Mouse (Mus musculus) kidney, postnatal 0 days (tissue): ENCODE results near the gene Cactin. TPM values are rescaled to one million over a fixed set of nuclear protein-coding genes. Genes with fewer than 3 reads are reported as not detected.
A peak's percentile ranks its signal among the peaks of the same experiment; 100 is the strongest.

ENCODE experiments used
- ATAC-seq: fragments of 200-750 bp; cut with Nextera tagmentation; replicated peaks from 2 replicates; pipeline ENCODE4 v1.8.0; 2017; ENCODE audit warnings: low read depth, moderate number of reproducible peaks, moderate TSS enrichment, moderate library complexity; ENCODE audit not compliant: low FRiP score
- DNase-seq: peaks from one replicate; pipeline ENCODE4 v3.0.0-alpha.2; 2016; ENCODE audit warnings: low spot score
- H3K27ac ChIP-seq: fragments of 300-500 bp; sonication (generic); 2 replicates; pipeline ENCODE4 v1.5.1; 2014; ENCODE audit warnings: mild to moderate bottlenecking
- H3K27me3 ChIP-seq: fragments of 300-500 bp; sonication (generic); 2 replicates; pipeline ENCODE4 v1.6.1; 2014; ENCODE audit warnings: low read length, mixed read lengths; ENCODE audit not compliant: insufficient read depth
- H3K36me3 ChIP-seq: fragments of 300-500 bp; sonication (generic); 2 replicates; pipeline ENCODE4 v1.6.1; 2014; ENCODE audit warnings: low read length, mixed read lengths; ENCODE audit not compliant: insufficient read depth
- H3K4me1 ChIP-seq: fragments of 300-500 bp; sonication (generic); replicated peaks from 2 replicates; pipeline ENCODE4 v1.6.1; 2014; ENCODE audit warnings: antibody characterized with exemption, low read length, mixed read lengths; ENCODE audit not compliant: insufficient read depth
- H3K4me2 ChIP-seq: fragments of 300-500 bp; sonication (generic); 2 replicates; pipeline ENCODE4 v1.6.1; 2014; ENCODE audit warnings: mild to moderate bottlenecking, low read length, moderate library complexity, mixed read lengths
- H3K4me3 ChIP-seq: fragments of 300-500 bp; sonication (generic); replicated peaks from 2 replicates; pipeline ENCODE4 v1.5.1; 2014; ENCODE audit warnings: low read depth, low read length
- H3K9ac ChIP-seq: fragments of 300-500 bp; sonication (generic); 2 replicates; pipeline ENCODE4 v1.6.1; 2014; ENCODE audit warnings: low read depth, low read length
- H3K9me3 ChIP-seq: fragments of 300-500 bp; sonication (generic); replicated peaks from 2 replicates; pipeline ENCODE4 v1.6.1; 2016; ENCODE audit warnings: low read length, inconsistent platforms, mixed read lengths
- CTCF ChIP-seq: IDR thresholded peaks from 2 replicates; pipeline ENCODE4 v1.5.1; 2016; ENCODE audit warnings: antibody characterized with exemption, low read depth, mild to moderate bottlenecking, moderate library complexity
- WGBS: fragments of 180-500 bp; shearing (Covaris S2); extraction: QIAGEN DNeasy Blood & Tissue Kit; methylation state at CpG from one replicate; pipeline ENCODE4 v1.1.7; 2014; 5-methylcytosine and 5-hydroxymethylcytosine counted together
- polyA plus RNA-seq: library from polyadenylated mRNA; unstranded; fragments of >200 nt; fragmentation: Nextera tagmentation; extraction: Ambion mirVana; gene quantifications from 2 replicates; pipeline ENCODE4 v1.2.1, GENCODE M21; 2015

The Cactin gene
- polyA plus RNA-seq, 1 experiment from 2014 or later: 26.4 TPM

- no peak for DNase-seq
- no peak for TF ChIP-seq CTCF
- H3K4me1 ChIP-seq: peaks cover 58% of the 10 kb centered on the region
- peak overlapping the region; percentile 37 for H3K9ac ChIP-seq
- 73% methylated on average over 9 of the region's 9 CpGs for WGBS
- H3K27me3 ChIP-seq: no peaks in the 10 kb centered on the region
- H3K9me3 ChIP-seq: no peaks in the 10 kb centered on the region
- no peak overlapping the region for H3K4me3 ChIP-seq
- peak; percentile 73 for ATAC-seq
- H3K27ac ChIP-seq: peak overlapping the region; percentile 90
- H3K36me3 ChIP-seq: no peaks in the 10 kb centered on the region
- no peak overlapping the region for H3K4me2 ChIP-seq
Measured at GRCm38 (mm10) chr10:81300352-81300907, 20.5 kb upstream of the Cactin start.

GRCm38 (mm10) chr10:81301321-81301720, 19.6 kb upstream of the Cactin start:
- Histone ChIP-seq H3K27me3 (no peaks in the 10 kb centered on the region), H3K4me1 (peaks cover 58% of the 10 kb centered on the region), H3K4me3 (no peak overlapping the region), H3K36me3 (peaks cover 7% of the 10 kb centered on the region), H3K27ac (peak overlapping the region; percentile 90; the same call in 1 of the 2 replicates), H3K4me2 (no peak overlapping the region), H3K9ac (no peak overlapping the region), H3K9me3 (no peaks in the 10 kb centered on the region)
- no peak for TF ChIP-seq CTCF
- 68% methylated on average over 9 of the region's 9 CpGs for WGBS
- ATAC-seq (no peak), DNase-seq (no peak)

GRCm38 (mm10) chr10:81302288-81302687, 18.6 kb upstream of the Cactin start:
- Histone ChIP-seq H3K27me3 (no peaks in the 10 kb centered on the region), H3K36me3 (peaks cover 17% of the 10 kb centered on the region), H3K9me3 (no peaks in the 10 kb centered on the region), H3K4me2 (no peak overlapping the region), H3K9ac (no peak overlapping the region), H3K4me1 (peaks cover 55% of the 10 kb centered on the region), H3K4me3 (no peak overlapping the region), H3K27ac (peak overlapping the region; percentile 50; the same call in 1 of the 2 replicates)
- ATAC-seq: no peak
- DNase-seq: no peak
- TF ChIP-seq CTCF: no peak
- WGBS: 64% methylated on average over 4 of the region's 4 CpGs

GRCm38 (mm10) chr10:81302781-81303218, 18.1 kb upstream of the Cactin start:
- Histone ChIP-seq H3K4me3 (no peak overlapping the region), H3K4me1 (peaks cover 50% of the 10 kb centered on the region), H3K27ac (peak overlapping the region; percentile 50), H3K36me3 (peaks cover 22% of the 10 kb centered on the region), H3K9me3 (no peaks in the 10 kb centered on the region), H3K27me3 (no peaks in the 10 kb centered on the region), H3K9ac (no peak overlapping the region), H3K4me2 (peak overlapping the region; percentile 25; the same call in 1 of the 2 replicates)
- ATAC-seq (no peak), DNase-seq (peak; percentile 23)
- no peak for TF ChIP-seq CTCF
- 56% methylated on average over 14 of the region's 14 CpGs for WGBS

- 65% methylated on average over 10 of the region's 10 CpGs for WGBS
- no peaks in the 10 kb centered on the region for H3K9me3 ChIP-seq
- peak overlapping the region; percentile 50; the same call in 1 of the 2 replicates for H3K27ac ChIP-seq
- H3K4me3 ChIP-seq: no peak overlapping the region
- H3K36me3 ChIP-seq: peaks cover 26% of the 10 kb centered on the region
- no peak for TF ChIP-seq CTCF
- DNase-seq (no peak), ATAC-seq (no peak)
- H3K27me3 ChIP-seq: no peaks in the 10 kb centered on the region
- H3K4me1 ChIP-seq: peaks cover 45% of the 10 kb centered on the region
- no peak overlapping the region for H3K9ac ChIP-seq
- peak overlapping the region; percentile 25; the same call in 1 of the 2 replicates for H3K4me2 ChIP-seq
Measured at GRCm38 (mm10) chr10:81303258-81303657, 17.6 kb upstream of the Cactin start.

GRCm38 (mm10) chr10:81303761-81304160, 17.1 kb upstream of the Cactin start:
- peaks cover 26% of the 10 kb centered on the region for H3K36me3 ChIP-seq
- WGBS: 64% methylated on average over 7 of the region's 7 CpGs

More at GRCm38 (mm10) chr10:81303761-81304160, 17.1 kb upstream of the Cactin start:
- no peak for TF ChIP-seq CTCF
- Histone ChIP-seq H3K4me1 (peaks cover 42% of the 10 kb centered on the region), H3K9me3 (no peaks in the 10 kb centered on the region), H3K9ac (no peak overlapping the region), H3K27ac (no peak overlapping the region), H3K4me2 (no peak overlapping the region), H3K27me3 (no peaks in the 10 kb centered on the region), H3K4me3 (no peak overlapping the region)
- no peak for ATAC-seq
- no peak for DNase-seq
